Mouse (Mus musculus) retina, adult 2 months (tissue): ENCODE measurements around the gene Zfp93.
"Not testable (repeated sequence)": the region's sequence is repeated elsewhere in the genome, so short reads cannot be mapped to it uniquely, and the experiment has no call there.

Experiments used
- DNase-seq: peaks from one replicate; pipeline ENCODE4 v3.0.0-alpha.2; 2012; ENCODE audit warnings: low read depth, low spot score

The Zfp93 gene

GRCm38 (mm10) chr7:24270288-24270672, at the start of gene Zfp93:
TSS of gene Zfp93 (plus strand) at chr7:24270420.
- peak; percentile 76 for DNase-seq

DNA sequence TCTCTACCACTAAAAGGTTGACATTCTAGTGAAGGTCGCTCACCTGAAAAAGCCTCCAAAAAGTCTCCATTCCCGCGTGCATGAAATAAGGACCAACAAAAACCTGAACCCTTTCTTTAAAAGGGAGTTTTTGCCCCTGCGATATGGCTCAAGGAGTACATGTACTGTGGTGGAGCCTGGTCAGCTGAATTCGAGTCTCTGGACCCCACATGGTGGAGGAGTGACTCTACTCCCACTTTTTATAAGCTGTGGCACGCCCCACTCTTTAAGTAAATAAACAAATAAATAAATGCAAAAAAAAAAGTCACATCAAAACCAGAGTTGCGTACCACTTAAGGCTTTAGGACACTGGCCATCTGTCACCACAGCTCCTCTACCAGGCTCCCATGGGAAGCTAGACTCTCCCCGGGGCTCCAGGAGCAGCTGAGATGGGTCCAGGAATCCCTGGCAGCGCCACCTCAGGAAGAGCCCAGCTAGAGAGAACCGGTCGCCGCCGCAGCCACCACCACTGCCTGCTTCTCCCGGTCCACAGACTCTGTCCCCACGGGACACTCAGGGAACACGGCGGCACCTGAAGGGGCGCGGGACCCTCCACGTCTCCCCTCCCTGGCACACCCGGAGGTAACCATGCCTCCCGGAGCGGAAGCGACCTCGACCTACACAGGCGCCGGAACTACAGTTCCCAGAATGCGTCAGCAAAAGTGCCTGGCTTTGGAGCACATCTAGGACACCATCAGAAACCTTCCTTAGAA, 33.0 kb upstream of the Zfp93 start, which contains the start of gene Zfp109:
Zfp109 (minus strand) TSS at position 521 of the 752 bp plus-strand sequence.
- peak; percentile 42 for DNase-seq

GRCm38 (mm10) chr7:24253779-24254615, 16.2 kb upstream of the Zfp93 start:
- DNase-seq, result no peak

DNA sequence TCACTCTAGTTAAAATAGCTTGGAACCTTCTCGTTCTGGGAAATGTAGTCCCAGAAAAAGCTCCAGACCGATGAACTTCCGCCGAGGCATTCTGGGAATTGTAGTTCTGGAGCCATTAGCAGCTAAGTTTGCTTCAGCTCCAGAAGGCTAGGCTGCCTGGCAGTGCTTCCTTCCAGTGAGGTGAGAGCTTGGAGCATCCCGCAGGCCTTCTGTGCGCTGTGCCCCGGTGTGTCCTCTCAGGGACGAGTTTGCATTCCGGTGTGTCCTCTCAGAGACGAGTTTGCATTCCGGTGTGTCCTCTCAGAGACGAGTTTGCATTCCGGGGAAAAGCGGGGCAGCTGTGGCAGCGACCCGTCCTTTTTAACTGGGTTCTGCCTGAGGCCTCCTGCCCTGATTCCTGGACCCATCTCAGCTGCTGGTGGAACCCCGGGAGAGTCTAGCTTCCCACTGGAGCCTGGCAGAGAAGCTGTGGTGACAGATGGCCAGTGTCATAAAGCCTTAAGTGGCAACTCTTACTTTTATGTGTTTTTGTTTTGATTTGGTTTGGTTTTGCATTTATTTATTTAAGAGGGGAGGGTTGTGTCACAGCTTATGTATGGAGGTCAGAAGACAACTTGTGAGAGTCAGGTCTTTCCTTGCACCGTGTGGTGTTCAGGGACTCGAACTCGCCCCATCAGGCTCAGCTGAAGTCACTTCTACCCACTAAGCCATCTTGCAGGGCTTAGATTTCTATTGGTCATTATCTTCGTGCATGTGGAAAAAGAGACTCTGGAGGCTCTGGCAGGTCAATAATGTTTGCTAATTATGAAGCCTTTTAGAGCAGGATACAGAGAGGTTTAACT, 15.4 kb upstream of the Zfp93 start, which contains the start of gene Zfp108:
Zfp108 (plus strand) TSS at position 162 of the 842 bp plus-strand sequence.
- DNase-seq, result peak; percentile 84

DNA sequence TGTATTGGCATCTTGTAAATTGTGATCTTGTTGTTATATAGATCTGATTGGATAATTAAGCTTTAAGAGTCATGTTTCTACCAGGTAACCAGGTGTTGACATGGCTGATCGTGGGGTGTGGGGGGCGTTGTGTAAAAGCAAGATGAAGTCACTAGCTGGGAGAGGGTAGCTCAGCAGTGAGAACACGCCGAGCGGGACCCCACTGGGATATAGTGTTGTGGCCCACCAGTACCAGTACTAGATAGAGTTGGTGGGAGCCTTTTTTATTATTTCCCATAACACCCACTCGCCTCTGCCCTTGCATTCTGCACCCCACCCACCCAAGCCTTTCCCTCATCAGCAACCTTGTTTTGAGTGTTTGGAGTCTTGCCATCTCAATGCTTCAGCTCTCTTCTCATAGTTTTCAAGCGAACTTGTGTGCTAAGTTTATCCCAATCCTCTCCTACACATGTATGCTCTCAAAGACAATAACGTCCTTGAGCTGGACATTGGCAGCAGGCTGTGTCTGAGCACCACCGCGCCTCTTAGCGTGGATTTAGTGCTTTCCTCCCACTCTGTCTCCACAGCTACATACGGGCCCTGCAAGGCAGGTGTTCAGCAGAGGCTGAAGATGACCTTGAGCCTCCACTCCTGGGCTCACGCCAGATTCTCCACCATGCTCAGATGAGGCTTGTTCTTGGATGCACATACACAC, 10.8 kb upstream of the Zfp93 start:
- DNase-seq, result no peak

DNA sequence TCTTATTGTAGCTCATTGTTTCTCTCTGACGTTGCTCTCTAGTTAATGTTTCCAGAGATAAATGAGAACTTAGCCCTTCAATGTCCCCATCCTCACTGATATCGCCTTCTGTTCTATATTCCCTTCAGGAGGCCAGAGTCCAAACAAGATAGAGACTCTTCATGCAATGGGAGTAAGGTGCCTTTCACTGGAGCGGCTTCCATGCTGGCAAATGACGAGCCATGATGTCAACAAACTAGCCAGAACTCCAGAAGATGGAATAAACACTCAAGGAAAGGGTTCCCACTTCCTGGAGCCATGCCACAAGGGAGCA, 10.3 kb upstream of the Zfp93 start:
- no peak for DNase-seq

- DNase-seq, result no peak
These were observed 1.8 kb upstream of the Zfp93 start for GRCm38 (mm10) chr7:24268176-24269155.

GRCm38 (mm10) chr7:24269256-24269655, 964 bp upstream of the Zfp93 start:
- no peak for DNase-seq

DNA sequence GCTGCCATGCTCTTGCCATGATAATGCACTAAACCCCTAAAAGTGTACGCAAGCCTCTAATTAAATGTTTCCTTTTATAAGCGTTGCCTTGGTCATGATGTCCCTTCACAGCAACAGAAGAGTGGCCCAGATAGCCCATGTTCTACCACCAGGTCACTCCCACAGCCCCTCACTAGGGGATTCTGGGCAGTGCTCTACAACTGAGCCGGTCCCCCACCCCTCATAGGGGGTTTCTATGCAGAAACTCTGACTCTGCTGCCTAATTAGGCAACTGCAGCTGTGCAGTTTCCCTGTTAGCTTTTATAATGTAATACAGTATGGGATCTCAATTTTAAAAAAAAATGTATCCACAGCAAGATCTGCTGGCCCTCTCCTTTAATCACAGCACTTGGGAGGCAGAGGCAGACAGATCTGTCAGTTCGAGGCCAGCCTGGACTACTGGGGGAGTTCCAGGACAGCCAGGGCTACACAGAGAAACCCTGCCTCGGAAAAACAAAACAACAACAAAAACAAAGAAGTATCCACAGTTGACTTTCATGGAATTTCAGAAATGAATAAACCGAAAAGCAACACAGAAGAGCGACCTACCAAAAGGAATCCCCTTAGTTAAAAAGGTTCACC, 443 bp upstream of the Zfp93 start:
- no peak for DNase-seq

- no peak for DNase-seq
These were observed 971 bp downstream of the Zfp93 start for GRCm38 (mm10) chr7:24271191-24271590.

GRCm38 (mm10) chr7:24274456-24274855, 4.2 kb downstream of the Zfp93 start:
- DNase-seq, result no peak

GRCm38 (mm10) chr7:24278771-24279170, 8.6 kb downstream of the Zfp93 start:
- not testable (repeated sequence) for DNase-seq

- DNase-seq, result no peak
These were observed 10.0 kb downstream of the Zfp93 start for GRCm38 (mm10) chr7:24280031-24280857.

DNA sequence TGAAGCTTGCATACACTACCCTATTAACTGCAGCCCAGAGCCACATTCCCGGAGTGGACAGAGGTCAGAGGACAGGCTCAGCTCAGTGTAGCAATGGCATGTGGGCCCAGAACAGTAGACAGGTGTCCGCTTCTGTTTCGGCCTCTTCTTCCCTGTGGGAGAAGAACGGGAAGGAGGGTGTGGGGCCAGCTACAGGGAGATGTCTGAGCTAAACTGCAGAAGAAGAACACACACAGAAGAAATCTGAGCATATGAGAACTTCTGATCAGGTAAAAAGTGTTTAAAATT, 10.6 kb downstream of the Zfp93 start:
- DNase-seq, result no peak

DNA sequence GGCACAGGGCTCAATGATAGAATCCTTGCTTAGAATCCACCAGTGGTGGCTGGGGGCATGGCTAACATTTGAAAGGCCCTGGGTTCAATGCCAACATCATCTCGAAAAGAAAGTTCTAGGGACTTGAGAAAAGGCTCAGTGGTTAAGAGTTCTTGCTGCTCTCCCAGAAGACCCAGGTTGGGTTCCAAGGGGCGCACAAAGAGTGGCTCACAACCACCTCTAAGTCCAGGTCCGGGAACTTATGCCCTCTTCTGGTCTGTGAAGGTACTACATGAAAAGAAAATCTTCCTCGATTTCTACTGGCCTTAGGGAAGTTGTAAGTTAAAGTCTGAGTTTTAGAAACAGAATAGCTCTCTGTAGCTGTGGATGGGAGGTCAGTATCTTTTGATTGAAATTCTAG, 15.9 kb downstream of the Zfp93 start:
- DNase-seq, result no peak

GRCm38 (mm10) chr7:24286916-24287315, 16.7 kb downstream of the Zfp93 start:
- no peak for DNase-seq

DNA sequence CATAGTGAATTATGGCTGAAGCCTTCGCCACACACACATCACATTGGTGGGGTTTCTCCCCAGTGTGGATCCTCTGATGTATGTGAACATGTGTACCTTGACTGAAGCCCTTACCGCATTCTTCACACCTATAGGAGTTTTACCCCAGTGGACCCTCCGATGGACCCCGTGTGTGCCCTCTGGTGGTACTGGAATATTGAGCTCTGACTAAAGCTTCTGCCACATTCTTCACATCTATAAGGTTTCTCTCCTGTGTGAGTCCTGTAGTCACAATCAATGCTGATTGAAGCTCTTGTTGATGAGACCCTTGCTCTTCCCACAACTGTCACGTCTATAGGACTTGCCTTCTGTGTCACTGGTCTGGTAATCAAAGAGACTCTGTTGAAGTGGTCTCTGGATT, 17.4 kb downstream of the Zfp93 start:
- no peak for DNase-seq

DNA sequence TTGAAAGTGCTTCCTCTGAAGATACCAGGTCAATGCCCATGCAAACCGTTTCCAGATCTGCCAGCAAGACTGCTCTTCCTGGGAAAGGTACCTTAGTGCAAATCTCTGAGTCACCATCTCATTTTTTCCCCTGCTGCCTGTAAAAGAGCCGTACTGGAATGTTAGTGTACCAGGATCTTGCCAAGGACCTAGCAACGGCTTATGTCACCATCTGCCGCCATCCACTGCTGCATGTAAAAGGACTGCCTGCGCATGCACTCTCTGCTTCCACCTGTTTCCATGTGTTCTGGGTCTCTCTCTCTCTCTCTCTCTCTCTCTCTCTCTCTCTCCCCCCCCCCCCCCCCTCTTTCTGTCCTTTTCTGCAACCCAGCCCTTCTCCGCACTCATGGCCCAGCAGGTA, 18.3 kb downstream of the Zfp93 start:
- no peak for DNase-seq

- no peak for DNase-seq
These were observed 20.0 kb downstream of the Zfp93 start for GRCm38 (mm10) chr7:24290106-24290693.
